Mouse (Mus musculus) mesoderm, embryonic 11.5 days (tissue): ENCODE measurements around the gene Tmem50b.
"Not testable (repeated sequence)": the region's sequence is repeated elsewhere in the genome, so short reads cannot be mapped to it uniquely, and the experiment has no call there.

Source experiments
- DNase-seq: peaks from one replicate; pipeline ENCODE4 v3.0.0-alpha.2; 2012; ENCODE audit warnings: low read depth, low spot score

Tmem50b gene

DNA sequence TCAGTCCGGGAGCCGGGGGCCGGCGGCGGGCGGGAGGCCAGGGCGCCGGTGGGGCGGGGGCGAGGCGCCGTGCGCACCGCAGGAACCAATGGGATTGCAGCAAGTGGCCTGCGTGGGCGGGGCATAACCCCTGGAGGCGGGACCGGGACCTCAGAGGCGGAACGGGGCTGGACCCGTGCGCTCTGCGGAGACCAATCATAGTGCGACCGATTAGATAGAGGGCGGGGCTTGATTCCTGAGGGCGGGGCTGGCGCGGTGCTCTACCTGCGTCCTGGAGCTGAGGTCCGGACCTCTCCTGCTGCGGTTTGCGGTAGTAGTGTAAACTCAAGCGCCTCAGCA lies at the start of gene Tmem50b:
Gene Tmem50b (minus strand): TSS at position 129 of the 339 bp plus-strand sequence.
- peak; percentile 98 for DNase-seq

DNA sequence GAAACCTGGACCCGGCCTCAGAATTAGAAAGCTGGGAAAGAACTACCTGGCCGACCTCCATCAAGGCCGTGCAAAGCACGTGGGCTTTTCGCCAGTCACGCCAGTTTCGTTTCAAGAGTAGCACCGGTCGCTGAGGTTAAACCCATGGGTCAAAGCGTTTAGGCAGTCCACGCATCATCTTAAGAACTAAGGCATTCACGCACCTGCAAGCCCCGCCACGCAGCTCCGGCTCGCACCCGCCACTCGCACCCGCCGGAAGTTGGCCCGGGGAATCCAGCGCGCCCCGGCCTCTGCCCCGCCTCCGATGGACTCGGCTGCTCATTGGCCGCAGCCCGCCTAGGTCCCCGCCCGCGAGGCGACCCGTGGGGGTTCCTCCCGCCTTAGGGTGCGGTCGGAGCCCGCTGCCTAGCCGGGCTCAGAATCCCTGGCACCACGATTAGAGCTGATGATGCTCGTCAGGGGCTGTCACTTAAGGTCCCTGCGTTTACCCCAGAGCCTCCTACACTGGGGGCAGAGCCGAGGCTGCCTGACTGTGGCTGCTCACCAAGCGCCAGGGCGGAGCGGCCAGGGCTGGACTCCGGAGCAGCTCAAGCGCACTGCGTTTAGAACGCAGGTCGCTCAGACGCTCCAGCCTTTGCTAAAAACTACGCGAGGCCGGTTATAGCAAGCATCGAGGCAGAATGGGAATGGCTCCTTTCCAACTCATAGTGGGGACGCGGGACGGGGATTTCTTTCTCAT lies 49.2 kb upstream of the Tmem50b start, which contains the start of gene Gart:
Gene Gart (minus strand): TSS at position 272 of the 739 bp plus-strand sequence.
- peak; percentile 88 for DNase-seq

DNA sequence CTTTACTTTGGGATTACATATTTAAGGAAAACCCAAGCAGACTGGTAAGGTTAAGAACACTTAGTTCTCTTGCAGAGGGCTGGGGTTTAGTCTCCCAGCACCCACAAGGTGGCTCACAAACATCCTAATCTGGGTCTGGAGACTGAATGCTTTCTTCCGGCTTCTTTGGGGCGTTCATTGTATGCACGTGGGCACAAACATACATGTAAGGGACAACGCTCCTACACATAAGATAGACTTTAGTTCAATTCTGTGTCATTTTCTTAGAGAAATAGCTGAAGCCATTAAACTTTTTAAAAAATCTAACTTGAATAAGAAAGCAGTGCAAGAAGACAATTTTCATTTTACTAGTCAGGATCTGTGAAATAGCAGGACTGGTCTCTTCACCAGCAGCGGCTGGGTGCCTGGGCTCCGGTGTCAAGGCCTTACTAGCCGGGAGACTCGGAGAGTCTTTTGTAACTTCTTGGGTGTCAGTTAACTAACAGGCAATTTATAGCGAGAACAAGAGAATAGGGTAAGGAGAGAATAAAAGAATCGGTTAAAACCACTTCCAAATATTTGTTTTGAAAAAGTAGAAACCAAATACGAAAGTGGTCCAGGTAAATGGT lies 48.5 kb upstream of the Tmem50b start:
- peak; percentile 19 for DNase-seq

DNA sequence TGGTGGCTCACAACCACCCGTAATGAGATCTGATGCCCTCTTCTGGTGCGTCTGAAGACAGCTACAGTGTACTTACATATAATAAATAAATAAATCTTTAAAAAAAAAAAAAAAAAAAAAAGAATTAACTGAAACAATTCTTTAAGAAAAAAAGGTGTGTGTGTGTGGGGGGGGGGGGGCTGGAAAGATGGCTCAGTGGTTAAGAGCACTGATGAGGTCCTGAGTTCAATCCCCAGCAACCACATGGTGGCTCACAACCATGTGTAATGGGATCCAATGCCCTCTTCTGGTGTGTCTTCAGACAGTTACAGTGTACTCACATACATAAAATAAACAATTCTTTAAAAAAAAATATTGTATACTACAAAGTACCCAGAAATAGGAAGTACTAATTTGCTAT lies 47.8 kb upstream of the Tmem50b start:
- not testable (repeated sequence) for DNase-seq

DNA sequence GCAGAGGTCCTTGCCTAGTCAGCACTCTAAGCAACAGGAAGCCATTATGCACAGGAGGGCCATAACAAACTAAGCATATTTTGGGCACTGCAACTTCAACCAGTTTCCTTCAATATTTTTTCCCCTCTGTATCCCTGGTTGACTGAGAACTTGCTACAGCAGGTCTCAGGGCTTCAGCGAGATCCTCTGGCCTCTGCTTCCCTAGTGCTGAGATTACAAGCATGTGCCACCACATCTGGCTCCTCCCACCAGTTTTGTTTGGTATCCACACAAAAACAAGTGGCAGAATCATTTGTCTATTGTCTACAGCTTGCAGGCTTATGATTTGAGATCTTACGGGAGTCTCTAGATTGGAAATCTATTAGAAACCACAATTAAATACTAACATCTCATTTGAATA lies 47.3 kb upstream of the Tmem50b start:
- no peak for DNase-seq

DNA sequence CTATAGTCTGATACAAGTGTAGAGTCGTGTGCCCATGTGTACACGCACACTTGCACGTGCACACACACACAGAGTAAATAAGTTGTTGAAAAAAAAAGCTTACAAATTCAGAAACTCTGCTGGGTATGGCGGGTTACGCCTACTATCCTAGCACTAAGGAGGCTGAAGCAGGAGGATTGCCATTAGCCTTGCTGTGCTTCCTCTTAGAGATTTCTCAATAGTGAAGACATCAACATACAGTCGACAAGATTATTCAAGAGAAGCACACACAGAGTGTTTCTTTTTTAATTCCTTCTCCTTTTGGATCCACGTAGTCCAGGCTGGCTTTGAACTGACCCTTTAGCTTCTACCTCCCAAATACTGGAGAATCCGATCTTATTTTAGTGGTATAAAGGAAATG lies 42.6 kb upstream of the Tmem50b start:
- no peak for DNase-seq

DNA sequence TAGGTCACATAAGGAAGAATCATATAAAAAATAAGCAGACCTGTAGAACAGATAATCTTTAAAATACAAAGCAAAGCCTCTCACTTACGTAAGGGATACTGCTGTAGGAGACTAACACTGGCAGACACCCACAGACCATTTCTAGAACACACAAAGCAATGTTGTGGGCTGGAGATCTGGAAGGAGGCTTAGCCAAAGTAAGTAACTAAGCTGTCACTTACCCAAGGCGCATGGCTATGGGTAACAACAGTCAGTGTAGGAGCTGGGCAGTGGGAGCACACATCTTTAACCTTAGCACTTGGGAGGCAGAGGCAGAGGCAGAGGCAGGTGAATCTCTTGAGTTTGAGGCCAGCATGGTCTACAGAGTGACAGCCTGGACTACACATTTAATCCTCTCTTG lies 42.0 kb upstream of the Tmem50b start:
- no peak for DNase-seq

DNA sequence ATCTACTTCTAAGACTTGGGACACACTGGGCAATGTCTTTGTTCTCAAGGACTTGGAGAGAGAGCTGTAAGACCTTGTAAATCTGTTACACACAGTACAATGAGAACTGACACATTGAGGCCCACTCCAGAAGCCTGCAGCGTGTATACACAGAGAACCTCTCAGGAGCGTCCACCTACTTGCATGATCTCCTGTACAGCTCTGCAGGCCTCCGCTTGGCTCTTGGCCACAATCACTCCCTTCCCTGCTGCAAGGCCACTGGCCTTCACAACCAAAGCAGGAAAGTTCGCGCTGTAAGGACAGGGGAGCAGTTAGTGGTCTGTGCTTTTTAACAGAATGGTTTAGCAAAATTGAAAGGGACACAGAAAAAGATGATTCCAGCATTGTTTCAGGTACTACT lies 41.6 kb upstream of the Tmem50b start:
- DNase-seq: no peak

DNA sequence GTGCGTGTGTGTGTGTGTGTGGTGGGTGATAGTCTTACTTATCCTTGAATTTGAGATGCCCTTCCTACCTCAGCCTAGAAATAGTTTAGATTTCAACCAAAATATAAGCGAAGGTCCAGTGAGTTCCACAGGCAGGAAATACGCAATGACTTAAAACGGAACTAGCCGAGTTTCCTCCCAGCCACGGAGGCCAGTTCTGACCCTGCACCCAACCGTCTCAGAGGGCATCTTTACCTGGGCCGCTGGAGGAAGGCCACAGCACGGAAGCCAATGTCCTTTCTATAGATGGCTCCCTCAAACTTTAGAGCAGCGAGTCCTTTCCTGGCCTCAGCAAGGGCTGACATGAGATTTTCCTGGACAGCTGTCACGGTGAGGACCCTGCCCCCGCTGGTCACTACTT lies 36.0 kb upstream of the Tmem50b start:
- DNase-seq: no peak

DNA sequence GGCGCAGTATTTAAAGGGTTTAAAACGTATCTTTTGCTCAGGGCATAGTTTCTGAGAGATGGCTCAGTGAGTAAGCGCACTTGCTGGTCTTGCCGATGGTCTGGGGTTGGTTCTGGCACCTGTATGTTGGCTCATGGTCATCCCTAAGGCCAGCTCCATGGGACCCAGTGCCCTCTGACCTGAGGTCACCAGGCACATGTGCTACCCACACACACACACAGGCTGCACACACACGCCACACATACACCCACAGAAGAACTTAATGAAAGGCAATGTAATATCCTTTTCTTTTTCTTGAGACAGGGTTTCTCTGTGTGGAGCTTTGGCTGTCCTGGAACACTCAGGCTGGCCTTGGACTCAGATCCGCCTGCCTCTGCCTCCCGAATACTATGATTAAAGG lies 35.3 kb upstream of the Tmem50b start:
- DNase-seq: no peak

DNA sequence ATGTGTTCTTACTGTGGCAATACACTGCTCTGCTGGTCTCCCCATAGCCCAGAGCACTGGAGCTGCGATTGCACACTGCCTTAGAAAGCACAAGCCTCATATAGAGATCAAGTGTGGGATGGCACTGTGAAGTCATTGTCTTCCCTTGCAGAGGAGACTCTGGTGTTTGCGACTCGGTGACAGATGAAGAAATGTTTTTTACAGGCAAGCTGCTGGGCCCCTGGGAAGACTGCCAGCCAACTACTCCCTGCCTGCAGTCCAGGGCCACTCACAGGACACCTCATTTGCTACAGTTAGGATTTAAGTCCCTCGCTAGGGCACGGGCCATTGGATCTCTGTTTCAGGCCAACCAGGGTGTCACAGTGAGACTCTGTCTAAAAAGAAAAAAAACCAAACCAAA lies 34.8 kb upstream of the Tmem50b start:
- no peak for DNase-seq

DNA sequence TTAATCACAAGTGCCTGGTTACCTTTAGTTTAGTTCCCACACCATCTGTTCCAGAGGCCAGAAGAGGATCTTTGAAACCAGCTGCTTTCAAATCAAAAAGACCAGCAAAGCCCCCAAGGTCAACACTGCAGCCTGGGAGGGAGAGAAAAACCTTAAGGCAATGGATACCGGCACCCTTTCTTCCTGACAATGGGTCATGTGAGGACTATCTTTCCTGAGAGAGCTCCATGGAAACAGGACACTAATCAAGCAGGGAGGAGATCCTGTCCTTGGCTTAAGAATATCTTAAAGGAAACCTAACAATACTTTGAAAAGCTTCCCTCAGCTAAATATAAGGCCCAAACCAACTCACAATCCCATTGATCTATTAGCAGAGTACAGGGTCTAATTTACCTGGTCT lies 33.0 kb upstream of the Tmem50b start:
- no peak for DNase-seq

DNA sequence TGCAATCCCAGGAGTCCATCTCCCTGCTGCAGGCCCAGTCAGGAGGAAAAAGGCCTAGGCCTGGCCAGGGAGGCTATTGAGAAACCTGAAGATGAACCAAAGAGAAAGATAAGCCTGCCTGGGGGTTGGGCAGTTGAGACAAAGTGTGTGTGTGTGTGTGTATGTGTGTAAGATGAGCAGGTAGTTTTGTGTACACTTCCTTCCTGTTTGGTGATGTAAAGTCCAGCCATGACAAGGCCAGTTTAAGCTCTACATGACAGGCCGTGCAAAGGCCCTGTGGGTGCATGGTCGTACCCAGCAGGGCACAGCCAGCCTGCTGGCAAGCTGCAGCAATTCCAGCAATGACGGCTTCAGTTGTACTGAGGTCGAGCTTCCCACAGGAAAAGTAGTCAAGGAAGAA lies 32.1 kb upstream of the Tmem50b start:
- DNase-seq: no peak

DNA sequence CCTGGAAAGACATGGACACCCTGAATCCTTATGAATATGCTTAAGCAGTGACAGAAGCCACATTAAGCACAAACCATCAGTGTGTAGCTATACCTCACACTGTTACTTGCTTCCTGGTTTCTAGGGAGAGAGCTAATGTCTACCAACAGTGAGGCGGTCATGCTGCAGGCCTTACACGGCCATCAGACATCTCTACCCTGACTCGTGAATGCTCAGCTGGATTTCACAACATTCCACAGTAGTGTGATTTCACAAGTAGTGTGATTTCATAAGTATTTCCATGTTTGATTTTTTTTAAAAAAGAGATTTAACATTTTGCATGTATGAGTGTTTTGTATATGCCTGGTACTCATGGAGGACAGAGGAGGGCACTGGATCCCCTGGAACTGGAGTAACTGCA lies 31.1 kb upstream of the Tmem50b start:
- DNase-seq: no peak

DNA sequence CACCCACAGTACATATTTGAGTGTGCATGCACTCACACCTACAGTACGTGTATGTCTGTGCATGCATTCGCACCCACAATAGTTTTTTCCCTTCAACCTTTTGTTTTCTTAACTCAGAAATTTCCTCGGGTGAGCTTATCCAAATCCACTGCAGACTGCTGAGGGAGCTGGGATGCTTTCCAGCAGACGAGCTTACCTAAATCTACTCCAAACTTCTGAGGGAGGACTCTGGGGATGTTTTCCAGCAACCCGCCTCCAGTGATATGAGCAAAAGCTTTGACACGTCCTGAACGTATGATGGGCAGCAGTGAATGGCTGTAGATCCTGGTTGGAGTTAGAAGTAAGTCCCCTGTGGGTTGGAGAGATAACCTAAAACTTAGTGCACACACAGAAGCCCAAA lies 30.2 kb upstream of the Tmem50b start:
- DNase-seq: no peak

DNA sequence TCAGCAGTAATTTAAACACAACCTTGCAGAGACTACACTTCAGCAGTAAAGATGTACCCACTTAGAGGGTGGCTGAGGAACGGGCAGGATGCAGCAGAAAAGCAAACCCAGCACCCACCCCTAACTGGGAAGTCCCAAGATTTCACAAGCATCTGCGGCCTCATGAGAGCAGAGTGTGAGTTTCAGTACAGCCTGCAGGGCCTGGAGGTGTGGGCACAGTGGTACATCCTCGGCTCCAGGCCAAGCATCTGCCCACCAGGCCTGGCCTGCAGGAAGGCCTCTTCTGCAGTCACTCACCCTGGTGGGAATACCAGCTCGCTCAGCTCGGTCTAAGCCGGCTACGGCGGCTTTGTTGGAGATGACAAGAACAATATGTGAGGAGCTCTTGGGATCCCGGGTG lies 25.5 kb upstream of the Tmem50b start:
- DNase-seq: no peak

DNA sequence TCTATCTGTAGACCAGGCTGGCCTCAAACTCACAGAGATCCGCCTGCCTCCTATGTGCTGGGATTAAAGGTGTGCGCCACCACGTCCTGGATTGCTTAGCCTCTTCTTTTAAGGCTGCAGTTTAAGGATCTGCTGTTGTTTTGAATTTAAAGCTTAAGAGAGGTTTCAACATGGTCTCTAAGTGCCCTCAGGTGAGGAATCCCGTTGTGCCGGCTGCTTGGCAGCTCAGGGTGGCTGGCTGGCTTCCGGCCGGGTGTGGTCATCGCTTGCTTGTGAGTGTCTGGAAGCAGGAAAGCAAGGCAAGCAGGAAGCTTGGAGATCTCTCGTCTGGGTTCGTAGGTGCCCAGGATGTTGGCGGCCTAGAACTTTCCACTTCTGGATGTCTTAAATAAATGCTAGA lies 23.4 kb upstream of the Tmem50b start:
- no peak for DNase-seq

DNA sequence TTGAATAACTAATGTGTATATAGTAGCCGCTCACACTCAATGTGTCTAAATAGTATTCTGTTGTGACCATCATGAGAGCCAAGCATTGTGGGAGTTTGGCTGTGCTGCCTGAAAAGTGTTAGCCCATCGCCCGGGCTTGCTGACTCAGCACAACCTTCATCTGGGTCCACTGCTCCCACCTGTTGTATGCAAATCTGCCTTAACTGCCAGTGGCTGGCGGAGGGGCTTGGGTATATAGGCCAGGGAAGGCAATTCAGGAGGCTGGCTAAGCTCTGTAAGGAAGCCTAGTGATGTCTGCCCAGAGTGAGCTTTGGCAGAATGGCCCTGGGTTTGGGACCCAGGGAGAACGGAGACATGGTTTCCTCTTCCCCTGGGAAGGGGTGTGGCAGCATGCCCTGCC lies 22.6 kb upstream of the Tmem50b start:
- no peak for DNase-seq

DNA sequence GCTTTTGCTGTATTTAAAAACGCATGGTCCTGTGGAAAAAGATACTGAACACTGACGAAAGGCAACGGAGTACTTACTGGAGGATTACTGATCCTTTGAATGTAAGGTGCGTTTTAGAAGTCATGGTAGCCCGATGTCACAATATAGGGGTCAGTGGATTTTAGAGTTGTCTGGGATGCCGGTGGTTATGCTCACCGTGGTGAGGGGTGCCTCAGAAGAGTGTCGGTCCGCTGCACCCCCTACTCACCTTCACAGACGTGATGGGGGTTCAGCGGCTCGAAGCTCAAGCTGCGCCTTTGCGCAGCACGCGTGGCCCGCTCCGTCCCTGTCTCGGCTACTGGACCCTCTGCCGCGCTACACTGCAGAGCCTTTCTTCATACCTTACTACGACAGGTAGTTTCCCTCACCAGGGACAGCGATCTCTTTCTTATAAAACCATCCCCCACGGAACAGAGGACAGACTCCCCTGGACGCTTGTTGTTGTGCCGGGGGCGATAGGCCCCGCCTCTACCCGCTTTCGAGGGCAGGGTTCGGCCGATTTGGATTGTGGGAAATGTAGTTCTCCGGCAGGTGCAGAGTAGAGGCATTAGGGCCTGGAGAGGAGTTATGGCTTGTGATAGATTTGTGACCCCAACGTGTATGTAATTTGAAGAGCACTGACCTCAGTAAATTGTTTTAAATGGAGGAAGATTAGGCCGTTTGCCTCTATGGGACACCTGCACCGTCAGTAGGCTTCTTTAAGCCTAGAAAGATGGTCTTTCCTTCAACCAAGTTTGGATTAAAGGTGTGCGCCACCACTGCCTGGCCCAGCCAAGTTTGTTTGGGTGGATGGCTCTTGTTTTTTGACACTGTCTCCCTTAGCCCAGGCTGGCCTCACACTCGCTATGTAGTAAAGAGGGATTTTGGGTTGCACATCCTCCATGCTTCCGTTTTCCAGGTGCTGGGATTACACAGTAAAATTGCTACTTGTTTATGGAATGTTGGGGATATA lies 21.2 kb upstream of the Tmem50b start, which contains the start of gene Dnajc28:
Gene Dnajc28 (minus strand): TSS at position 516 of the 991 bp plus-strand sequence.
- peak; percentile 75 for DNase-seq

DNA sequence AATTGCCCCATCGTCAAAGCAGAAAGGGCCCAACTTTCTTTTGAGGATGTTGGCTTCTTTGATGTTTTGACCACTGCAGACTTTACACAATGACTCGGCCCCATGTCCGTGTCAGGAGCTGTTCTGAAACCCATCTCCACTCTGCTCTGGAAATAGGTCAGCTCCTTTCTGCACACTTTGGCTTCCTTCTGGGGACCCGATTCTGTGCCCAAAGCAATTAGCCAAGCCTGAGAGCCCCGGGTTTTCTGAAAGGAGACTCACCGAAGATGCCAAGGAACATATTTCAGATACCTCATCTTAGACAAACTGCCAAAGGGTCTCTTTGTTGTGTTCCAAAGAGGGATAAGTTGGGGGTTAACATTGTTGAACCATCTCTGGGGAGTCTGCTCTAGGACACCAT lies 17.0 kb upstream of the Tmem50b start:
- no peak for DNase-seq

DNA sequence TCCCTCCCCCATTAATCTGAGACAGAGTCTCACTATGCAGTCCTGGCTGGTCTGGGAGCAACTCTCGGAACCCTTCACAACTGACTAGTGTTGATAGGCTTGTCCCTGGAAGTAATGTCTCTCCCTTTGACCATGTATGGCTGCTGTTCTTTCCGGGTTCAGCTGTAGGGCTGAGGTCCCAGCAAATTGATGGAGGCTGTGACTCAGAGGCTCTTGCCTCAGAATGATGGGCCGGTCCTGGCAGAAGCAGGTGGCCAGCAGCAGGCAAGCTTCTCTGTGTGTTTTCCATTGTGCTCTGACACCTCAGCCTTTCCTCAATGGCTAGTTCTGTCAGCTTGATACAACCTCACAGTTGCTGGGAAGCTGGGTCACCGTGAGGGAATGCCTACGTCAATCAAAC lies 14.9 kb upstream of the Tmem50b start:
- no peak for DNase-seq

DNA sequence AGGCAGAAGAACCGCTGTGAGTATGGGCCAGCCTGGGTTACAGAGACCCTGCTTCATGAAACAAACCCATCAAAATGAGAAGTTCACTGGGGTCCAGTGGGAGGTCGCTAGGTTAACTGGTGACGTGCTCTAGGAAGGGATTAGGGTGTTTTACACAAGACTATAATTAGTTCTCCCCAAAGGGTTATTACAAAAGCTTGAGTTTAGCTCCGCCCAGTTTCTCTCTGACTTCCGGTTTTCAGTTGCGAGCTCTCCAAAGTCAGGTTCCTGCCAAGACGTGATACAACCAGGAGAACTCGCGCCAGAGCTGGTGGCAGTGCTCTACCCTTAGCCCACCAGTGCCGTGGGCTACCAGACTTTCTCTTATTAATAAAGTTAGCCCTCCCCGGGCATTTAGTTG lies 13.6 kb upstream of the Tmem50b start:
- DNase-seq: no peak
